Mouse (Mus musculus): ENCODE data around the gene Ocrl. TPM values are rescaled to one million over a fixed set of nuclear protein-coding genes. Genes with fewer than 3 reads are reported as not detected.

The Ocrl gene
- total and polyA plus RNA-seq, 2 experiments from 2014 or later: 30.9 to 38.8 TPM

GRCm38 (mm10) chrX:47970371-47970770, 58.2 kb downstream of the Ocrl start:
- no peak for DNase-seq (ENCODE audit: low spot score)
- Histone ChIP-seq H3K4me2 (ENCODE audit: low read depth, low read length, poor library complexity, severe bottlenecking) (no peak overlapping the region), H3K4me3 (ENCODE audit: low read depth, low read length) (no peak overlapping the region), H3K9ac (replicated peaks; ENCODE audit: low read length, poor library complexity, severe bottlenecking) (no peak overlapping the region), H3K9me3 (ENCODE audit: low read length) (no peaks in the 10 kb centered on the region), H3K4me1 (ENCODE audit: insufficient read depth, low read length) (no peaks in the 10 kb centered on the region), H3K27ac (ENCODE audit: low read depth, low read length) (no peak overlapping the region), H3K27me3 (ENCODE audit: insufficient read depth, low read length) (no peaks in the 10 kb centered on the region), H3K36me3 (ENCODE audit: insufficient read depth, low read length) (no peaks in the 10 kb centered on the region)
- WGBS: 89% methylated on average over 4 of the region's 4 CpGs
- ATAC-seq (ENCODE audit: low FRiP score): no peak
- TF ChIP-seq CTCF (IDR thresholded peaks at IDR 0.05): no peak

GRCm38 (mm10) chrX:47970864-47971263, 58.7 kb downstream of the Ocrl start:
- H3K27me3 ChIP-seq (ENCODE audit: insufficient read depth, low read length): no peaks in the 10 kb centered on the region
- WGBS: 86% methylated on average over 3 of the region's 3 CpGs

GRCm38 (mm10) chrX:47971366-47972128, 59.4 kb downstream of the Ocrl start:
- Histone ChIP-seq H3K9me3 (ENCODE audit: low read length) (no peaks in the 10 kb centered on the region), H3K27ac (ENCODE audit: low read depth, low read length) (no peak overlapping the region), H3K4me1 (ENCODE audit: insufficient read depth, low read length) (no peaks in the 10 kb centered on the region), H3K27me3 (ENCODE audit: insufficient read depth, low read length) (no peaks in the 10 kb centered on the region), H3K9ac (replicated peaks; ENCODE audit: low read length, poor library complexity, severe bottlenecking) (no peak overlapping the region), H3K36me3 (ENCODE audit: insufficient read depth, low read length) (no peaks in the 10 kb centered on the region), H3K4me2 (ENCODE audit: low read depth, low read length, poor library complexity, severe bottlenecking) (no peak overlapping the region), H3K4me3 (ENCODE audit: low read depth, low read length) (no peak overlapping the region)
- no peak for DNase-seq (ENCODE audit: low spot score)
- TF ChIP-seq CTCF (IDR thresholded peaks at IDR 0.05): no peak
- 52% methylated on average over 10 of the region's 10 CpGs for WGBS
- no peak for ATAC-seq (ENCODE audit: low FRiP score)

More at GRCm38 (mm10) chrX:47970864-47971263, 58.7 kb downstream of the Ocrl start:
- Histone ChIP-seq H3K9me3 (ENCODE audit: low read length) (no peaks in the 10 kb centered on the region), H3K4me3 (ENCODE audit: low read depth, low read length) (no peak overlapping the region), H3K4me2 (ENCODE audit: low read depth, low read length, poor library complexity, severe bottlenecking) (no peak overlapping the region), H3K36me3 (ENCODE audit: insufficient read depth, low read length) (no peaks in the 10 kb centered on the region), H3K27ac (ENCODE audit: low read depth, low read length) (no peak overlapping the region), H3K9ac (replicated peaks; ENCODE audit: low read length, poor library complexity, severe bottlenecking) (no peak overlapping the region), H3K4me1 (ENCODE audit: insufficient read depth, low read length) (no peaks in the 10 kb centered on the region)
- no peak for ATAC-seq (ENCODE audit: low FRiP score)
- no peak for DNase-seq (ENCODE audit: low spot score)
- TF ChIP-seq CTCF (IDR thresholded peaks at IDR 0.05): no peak

- H3K4me2 ChIP-seq (ENCODE audit: low read depth, low read length, poor library complexity, severe bottlenecking): no peak overlapping the region
- TF ChIP-seq CTCF (IDR thresholded peaks at IDR 0.05): no peak
- H3K27me3 ChIP-seq (ENCODE audit: insufficient read depth, low read length): no peaks in the 10 kb centered on the region
- no peaks in the 10 kb centered on the region for H3K9me3 ChIP-seq (ENCODE audit: low read length)
- DNase-seq (ENCODE audit: low spot score) (no peak), ATAC-seq (ENCODE audit: low FRiP score) (no peak)
- no peaks in the 10 kb centered on the region for H3K4me1 ChIP-seq (ENCODE audit: insufficient read depth, low read length)
- H3K36me3 ChIP-seq (ENCODE audit: insufficient read depth, low read length): no peaks in the 10 kb centered on the region
- 80% methylated on average over 4 of the region's 4 CpGs for WGBS
- H3K27ac ChIP-seq (ENCODE audit: low read depth, low read length): no peak overlapping the region
- H3K4me3 ChIP-seq (ENCODE audit: low read depth, low read length): no peak overlapping the region
- no peak overlapping the region for H3K9ac ChIP-seq (replicated peaks; ENCODE audit: low read length, poor library complexity, severe bottlenecking)
Observed at GRCm38 (mm10) chrX:47976551-47976950, 64.4 kb downstream of the Ocrl start.

- H3K4me2 ChIP-seq (ENCODE audit: low read depth, low read length, poor library complexity, severe bottlenecking): no peak overlapping the region
Observed at GRCm38 (mm10) chrX:47977078-47977477, 64.9 kb downstream of the Ocrl start.

GRCm38 (mm10) chrX:47985000-47985619, 72.9 kb downstream of the Ocrl start:
- TF ChIP-seq CTCF (IDR thresholded peaks at IDR 0.05): peak; percentile 78
- DNase-seq (ENCODE audit: low spot score) (peak; percentile 66), ATAC-seq (ENCODE audit: low FRiP score) (no peak)
- Histone ChIP-seq H3K9ac (replicated peaks; ENCODE audit: low read length, poor library complexity, severe bottlenecking) (no peak overlapping the region), H3K36me3 (ENCODE audit: insufficient read depth, low read length) (no peaks in the 10 kb centered on the region), H3K27ac (ENCODE audit: low read depth, low read length) (no peak overlapping the region), H3K4me3 (ENCODE audit: low read depth, low read length) (peak overlapping the region; percentile 18; the same call in 1 of the 2 replicates), H3K27me3 (ENCODE audit: insufficient read depth, low read length) (no peaks in the 10 kb centered on the region), H3K4me1 (ENCODE audit: insufficient read depth, low read length) (no peaks in the 10 kb centered on the region), H3K9me3 (ENCODE audit: low read length) (no peaks in the 10 kb centered on the region), H3K4me2 (ENCODE audit: low read depth, low read length, poor library complexity, severe bottlenecking) (peak overlapping the region; percentile 38)
- 30% methylated on average over 19 of the region's 19 CpGs for WGBS

More at GRCm38 (mm10) chrX:47977078-47977477, 64.9 kb downstream of the Ocrl start:
- TF ChIP-seq CTCF (IDR thresholded peaks at IDR 0.05): no peak
- Histone ChIP-seq H3K36me3 (ENCODE audit: insufficient read depth, low read length) (no peaks in the 10 kb centered on the region), H3K27me3 (ENCODE audit: insufficient read depth, low read length) (no peaks in the 10 kb centered on the region), H3K9me3 (ENCODE audit: low read length) (no peaks in the 10 kb centered on the region), H3K27ac (ENCODE audit: low read depth, low read length) (no peak overlapping the region), H3K9ac (replicated peaks; ENCODE audit: low read length, poor library complexity, severe bottlenecking) (no peak overlapping the region), H3K4me1 (ENCODE audit: insufficient read depth, low read length) (no peaks in the 10 kb centered on the region), H3K4me3 (ENCODE audit: low read depth, low read length) (no peak overlapping the region)
- 86% methylated on average over 5 of the region's 5 CpGs for WGBS
- no peak for ATAC-seq (ENCODE audit: low FRiP score)
- DNase-seq (ENCODE audit: low spot score): no peak

Measured in midbrain, postnatal 0 days (tissue).